Mouse (Mus musculus): Measurements from ENCODE around the gene Tcte1.

DNA sequence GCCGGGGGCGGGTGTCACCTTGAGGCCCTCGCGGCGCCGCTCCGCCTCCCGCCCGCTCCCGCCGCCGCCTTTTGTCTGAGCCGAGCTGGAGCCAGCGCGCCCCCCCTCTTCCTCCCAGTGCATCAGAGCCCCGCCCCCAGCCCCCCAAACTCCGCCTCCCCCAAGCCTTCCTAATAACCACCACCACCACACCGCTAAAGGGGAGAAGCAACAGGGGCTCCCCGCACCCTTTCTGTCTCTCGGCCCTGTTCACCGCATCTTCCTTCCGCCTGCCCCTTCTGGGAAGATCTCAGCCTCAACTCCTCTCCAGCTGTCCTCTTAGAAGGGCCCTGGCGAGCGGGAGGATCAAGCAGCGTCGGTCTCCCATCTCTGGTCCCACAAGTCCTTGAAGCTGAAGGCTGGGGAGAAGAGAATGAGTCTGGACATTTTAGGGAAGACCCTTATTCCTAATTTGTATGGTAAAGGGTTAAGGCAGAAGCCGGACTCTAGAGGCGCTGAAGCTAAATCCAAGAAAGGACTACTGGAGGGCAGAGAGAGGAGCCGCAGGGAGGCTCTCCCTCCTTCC lies 26.5 kb downstream of the Tcte1 start, which contains the start of gene Tmem151b:
- TF ChIP-seq CTCF (IDR thresholded peaks at IDR 0.05; ENCODE audit: extremely low read depth, insufficient read depth, insufficient read length, insufficient replicate concordance) (no peak), POLR2A (IDR thresholded peaks at IDR 0.05; ENCODE audit: low read depth, low read length) (no peak)

All from spleen, adult 2 months (tissue).